Mouse (Mus musculus) liver, embryonic 18 days (tissue): Measurements from ENCODE around the gene Tesk1. TPM values are rescaled to one million over a fixed set of nuclear protein-coding genes. Genes with fewer than 3 reads are reported as not detected.

Experiments used
- polyA plus RNA-seq: library from polyadenylated mRNA; depleted of rRNA; stranded (reverse); fragments of >200 nt; gene quantifications from 2 replicates; pipeline ENCODE4 v1.2.3, GENCODE M21; 2012; rRNA removed

Gene Tesk1
- 5.2 and 5.5 TPM in 2 replicates for polyA plus RNA-seq

DNA sequence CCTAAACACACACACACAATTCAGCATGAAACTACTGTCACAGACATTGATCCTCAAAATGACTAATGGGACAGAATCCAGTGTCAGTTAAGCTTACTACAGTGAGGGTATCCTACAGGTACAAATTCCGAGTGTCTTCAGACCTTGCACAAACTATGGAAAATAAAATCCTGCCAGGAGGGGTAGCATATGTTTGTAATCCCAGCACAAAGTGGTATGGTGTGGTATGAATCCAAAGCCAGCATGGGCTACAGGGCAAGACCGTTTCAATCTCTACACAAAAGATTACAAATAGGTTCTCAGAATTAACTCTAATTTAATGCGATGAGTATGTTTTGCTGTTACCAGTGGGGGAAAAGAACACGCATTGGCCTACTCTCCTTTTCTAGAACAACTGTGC lies at the start of gene Tesk1:
Tesk1 (plus strand) TSS at position 301 of the 400 bp plus-strand sequence.

GRCm38 (mm10) chr4:43428946-43429345 lies 12.8 kb upstream of the Tesk1 start, which contains the start of gene Fam166b:
Fam166b (minus strand) TSS chr4:43429134.

DNA sequence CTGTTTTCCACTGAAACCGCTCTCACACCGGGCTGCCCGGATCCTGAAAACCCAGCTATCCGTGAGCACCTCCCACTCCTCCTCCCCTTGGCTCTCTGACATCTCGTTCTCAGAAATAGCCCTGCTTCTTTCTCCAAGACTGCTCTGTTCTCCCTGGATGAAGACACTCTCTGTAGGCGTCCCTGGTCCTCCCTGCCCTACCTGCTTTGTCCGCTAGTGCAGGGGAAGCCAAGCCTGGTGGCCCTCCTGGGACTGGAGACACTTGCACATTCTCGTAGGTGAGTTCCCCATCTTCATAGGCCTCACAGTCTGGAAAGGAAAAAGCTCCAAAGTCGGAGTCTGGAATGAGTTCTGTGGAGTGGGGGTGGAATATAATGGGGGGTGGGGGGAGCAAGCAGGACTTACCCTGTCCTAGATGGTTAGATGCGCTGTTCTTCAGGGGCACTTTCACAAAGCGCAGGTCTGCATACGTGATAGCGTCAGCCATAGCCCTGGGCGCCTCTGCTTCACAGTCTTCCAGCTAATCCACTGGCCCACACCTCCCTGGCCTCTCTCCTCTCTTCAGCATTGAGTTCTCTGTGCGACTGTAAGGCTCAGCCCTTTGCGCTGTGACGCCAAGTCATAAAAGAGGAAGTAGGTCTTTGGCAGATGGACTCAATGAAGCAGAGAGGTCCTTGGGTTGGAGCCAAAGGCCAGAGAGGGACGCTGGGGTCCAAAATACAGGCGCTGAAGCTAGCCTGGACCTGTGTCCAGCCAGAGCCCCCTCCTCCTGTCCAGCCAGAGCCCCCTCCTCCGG lies 12.5 kb downstream of the Tesk1 start, which contains the start of gene Cd72:
Cd72 (minus strand) TSS at position 588 of the 796 bp plus-strand sequence.

GRCm38 (mm10) chr4:43483535-43484091 lies 41.9 kb downstream of the Tesk1 start, which contains the start of gene Sit1:
Sit1 (minus strand) TSS chr4:43483734.

GRCm38 (mm10) chr4:43492821-43493185 lies 51.1 kb downstream of the Tesk1 start, which contains the start of gene Ccdc107:
Ccdc107 (plus strand) TSS chr4:43492900.

Other genes with a start within 250 kb of the Tesk1 start
- gene Atp8b5, start 174.8 kb upstream of the Tesk1 start, polyA plus RNA-seq: 0.24 and 0.25 TPM in 2 replicates
- 2.9 and 4.0 TPM in 2 replicates for gene Rusc2, start 60.0 kb upstream of the Tesk1 start, polyA plus RNA-seq
- 0.08 and 0.11 TPM in 2 replicates for gene Fam166b, start 12.8 kb upstream of the Tesk1 start, polyA plus RNA-seq
- 5.9 and 7.6 TPM in 2 replicates for gene Cd72, start 12.7 kb downstream of the Tesk1 start, polyA plus RNA-seq
- gene Sit1, start 41.8 kb downstream of the Tesk1 start, polyA plus RNA-seq: 0.66 and 0.95 TPM in 2 replicates
- gene Ccdc107, start 51.0 kb downstream of the Tesk1 start, polyA plus RNA-seq: 61.8 and 73.3 TPM in 2 replicates
- 21.6 and 29.0 TPM in 2 replicates for gene Arhgef39, start 57.8 kb downstream of the Tesk1 start, polyA plus RNA-seq
- 1.2 TPM in 2 replicates for gene Car9, start 65.0 kb downstream of the Tesk1 start, polyA plus RNA-seq
- gene Tpm2, start 81.8 kb downstream of the Tesk1 start, polyA plus RNA-seq: 7.9 and 9.7 TPM in 2 replicates
- 18.2 and 19.5 TPM in 2 replicates for gene Creb3, start 120.4 kb downstream of the Tesk1 start, polyA plus RNA-seq
- 24.2 and 32.2 TPM in 2 replicates for gene Tln1, start 120.8 kb downstream of the Tesk1 start, polyA plus RNA-seq
- gene Rgp1, start 136.8 kb downstream of the Tesk1 start, polyA plus RNA-seq: 13.1 and 16.8 TPM in 2 replicates
- gene Gba2, start 136.9 kb downstream of the Tesk1 start, polyA plus RNA-seq: 10.0 and 13.0 TPM in 2 replicates
- gene Msmp, start 142.6 kb downstream of the Tesk1 start, polyA plus RNA-seq: 0.04 TPM in 1 of 2 replicates, not detected in the other
- gene Npr2, start 190.0 kb downstream of the Tesk1 start, polyA plus RNA-seq: 2.2 and 2.9 TPM in 2 replicates
- gene Spag8, start 211.7 kb downstream of the Tesk1 start, polyA plus RNA-seq: 0.25 and 0.35 TPM in 2 replicates
- gene Hint2, start 214.5 kb downstream of the Tesk1 start, polyA plus RNA-seq: 52.1 and 54.6 TPM in 2 replicates
- gene Tmem8b, start 227.0 kb downstream of the Tesk1 start, polyA plus RNA-seq: 0.26 and 0.30 TPM in 2 replicates
- gene Fam221b, start 227.2 kb downstream of the Tesk1 start, polyA plus RNA-seq: under 0.01 and 0.03 TPM in 2 replicates